Mouse (Mus musculus): ENCODE results near the gene Kcnc1.

Kcnc1 gene

GRCm38 (mm10) chr7:46396231-46396927 lies at the start of gene Kcnc1:
Kcnc1 (plus strand) TSS chr7:46396497.
- DNase-seq (ENCODE audit: low spot score): peak; percentile 85

- no peak for DNase-seq (ENCODE audit: low spot score)
Measured at GRCm38 (mm10) chr7:46347692-46348091, 48.6 kb upstream of the Kcnc1 start.

GRCm38 (mm10) chr7:46348813-46349212 lies 47.5 kb upstream of the Kcnc1 start:
- DNase-seq (ENCODE audit: low spot score): no peak

- no peak for DNase-seq (ENCODE audit: low spot score)
Measured at GRCm38 (mm10) chr7:46350119-46350702, 46.1 kb upstream of the Kcnc1 start.

- DNase-seq (ENCODE audit: low spot score): no peak
Measured at GRCm38 (mm10) chr7:46352748-46353147, 43.5 kb upstream of the Kcnc1 start.

GRCm38 (mm10) chr7:46353216-46353615 lies 43.1 kb upstream of the Kcnc1 start:
- DNase-seq (ENCODE audit: low spot score): no peak

GRCm38 (mm10) chr7:46353875-46354274 lies 42.4 kb upstream of the Kcnc1 start:
- DNase-seq (ENCODE audit: low spot score): no peak

- no peak for DNase-seq (ENCODE audit: low spot score)
Measured at GRCm38 (mm10) chr7:46361776-46362175, 34.5 kb upstream of the Kcnc1 start.

- DNase-seq (ENCODE audit: low spot score): no peak
Measured at GRCm38 (mm10) chr7:46364154-46364553, 32.1 kb upstream of the Kcnc1 start.

- no peak for DNase-seq (ENCODE audit: low spot score)
Measured at GRCm38 (mm10) chr7:46365810-46366209, 30.5 kb upstream of the Kcnc1 start.

GRCm38 (mm10) chr7:46371104-46371503 lies 25.2 kb upstream of the Kcnc1 start:
- DNase-seq (ENCODE audit: low spot score): no peak

- DNase-seq (ENCODE audit: low spot score): no peak
Measured at GRCm38 (mm10) chr7:46376172-46377007, 19.9 kb upstream of the Kcnc1 start, which contains the start of gene Myod1. Myod1 (plus strand) TSS chr7:46376474.

- no peak for DNase-seq (ENCODE audit: low spot score)
Measured at GRCm38 (mm10) chr7:46377008-46377346, 19.3 kb upstream of the Kcnc1 start.

- DNase-seq (ENCODE audit: low spot score): no peak
Measured at GRCm38 (mm10) chr7:46378123-46378522, 18.2 kb upstream of the Kcnc1 start.

GRCm38 (mm10) chr7:46378983-46379382 lies 17.3 kb upstream of the Kcnc1 start:
- DNase-seq (ENCODE audit: low spot score): peak; percentile 71

GRCm38 (mm10) chr7:46380625-46381024 lies 15.7 kb upstream of the Kcnc1 start:
- peak; percentile 25 for DNase-seq (ENCODE audit: low spot score)

- DNase-seq (ENCODE audit: low spot score): no peak
Measured at GRCm38 (mm10) chr7:46387430-46387829, 8.9 kb upstream of the Kcnc1 start.

- no peak for DNase-seq (ENCODE audit: low spot score)
Measured at GRCm38 (mm10) chr7:46389456-46390085, 6.7 kb upstream of the Kcnc1 start.

GRCm38 (mm10) chr7:46390226-46390625 lies 6.1 kb upstream of the Kcnc1 start:
- no peak for DNase-seq (ENCODE audit: low spot score)

GRCm38 (mm10) chr7:46391701-46392100 lies 4.6 kb upstream of the Kcnc1 start:
- no peak for DNase-seq (ENCODE audit: low spot score)

GRCm38 (mm10) chr7:46393116-46393515 lies 3.2 kb upstream of the Kcnc1 start:
- DNase-seq (ENCODE audit: low spot score): peak; percentile 86

- no peak for DNase-seq (ENCODE audit: low spot score)
Measured at GRCm38 (mm10) chr7:46393718-46394511, 2.4 kb upstream of the Kcnc1 start.
